8 mouse cellular contexts compared by ENCODE assay signal in the genomic region with DNA sequence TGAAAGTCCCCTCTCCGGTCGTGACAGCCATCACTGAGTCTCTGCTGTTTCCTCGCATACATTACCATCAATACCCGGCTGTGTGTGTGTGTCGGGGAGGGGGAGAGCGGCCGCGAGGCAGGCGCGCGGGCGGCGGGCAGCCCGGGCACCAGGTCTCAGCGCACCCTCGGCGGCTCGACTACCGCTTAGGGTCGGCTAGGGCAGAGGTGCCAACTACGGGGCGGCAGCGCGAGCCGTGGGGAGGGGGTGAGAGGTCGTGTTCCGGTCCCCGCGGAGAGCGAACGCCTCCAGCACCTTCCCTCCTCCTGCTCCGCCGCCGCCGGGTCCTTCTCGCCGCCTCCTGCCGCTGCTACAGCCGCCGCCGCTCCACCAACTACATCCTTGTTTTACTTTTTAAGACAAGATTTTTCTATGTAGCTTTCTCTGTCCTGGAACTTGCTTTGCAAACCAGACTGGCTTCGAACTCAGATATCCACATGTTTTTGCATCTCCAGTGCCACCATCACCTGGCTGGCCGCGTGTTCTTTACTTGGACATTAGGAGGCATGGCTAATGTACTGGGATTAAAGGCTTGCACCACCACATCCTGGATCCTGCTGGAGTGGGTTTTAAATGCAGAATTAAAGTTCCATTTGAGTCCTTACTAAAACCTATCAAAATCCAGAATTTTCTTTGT. TPM values are rescaled to one million over a fixed set of nuclear protein-coding genes. Genes with fewer than 3 reads are reported as not detected.
DNase-seq lines count a peak whose midpoint lies in the region; ATAC-seq and TF ChIP-seq lines count a peak whose summit lies in the region.

No protein-coding gene starts in this region.

- H3K4me1 ChIP-seq in spleen, adult 2 months (ENCODE audit: control insufficient read depth, insufficient read depth, insufficient read length): no peaks in the 10 kb centered on the region
- peaks cover 9% of the 10 kb centered on the region for H3K4me1 ChIP-seq in limb, embryonic 13.5 days
- H3K4me1 ChIP-seq in neural tube, embryonic 15.5 days: peaks cover 9% of the 10 kb centered on the region

- no peak for TF ChIP-seq CTCF in spleen, adult 2 months (IDR thresholded peaks at IDR 0.05; ENCODE audit: extremely low read depth, insufficient read depth, insufficient read length, insufficient replicate concordance)

- peak overlapping the region; percentile 24; the same call in 1 of the 2 replicates for H3K4me3 ChIP-seq in spleen, adult 2 months (ENCODE audit: extremely low read depth, insufficient read depth, insufficient read length)
- peak overlapping the region; percentile 47 for H3K4me3 ChIP-seq in limb, embryonic 13.5 days
- H3K4me3 ChIP-seq in neural tube, embryonic 15.5 days (replicated peaks): peak overlapping the region; percentile 43

- peaks cover 6% of the 10 kb centered on the region for H3K27me3 ChIP-seq in spleen, adult 2 months (ENCODE audit: control insufficient read depth, insufficient read depth, low read length)
- peaks cover 16% of the 10 kb centered on the region for H3K27me3 ChIP-seq in limb, embryonic 13.5 days
- H3K27me3 ChIP-seq in neural tube, embryonic 15.5 days (replicated peaks): peaks cover 12% of the 10 kb centered on the region

- DNase-seq in cerebellum, adult 11-12 months: no peak
- DNase-seq in spleen, adult 2 months (ENCODE audit: low read depth in 1 of 2, low spot score in 2 of 2): no peak
- DNase-seq in spleen, postnatal 10 days (ENCODE audit: low spot score in 2 of 2): no peak
- no peak for DNase-seq in layer of hippocampus, adult 11-12 months (ENCODE audit: low spot score)
- DNase-seq in spleen, adult 18-20 months: no peak

- no peaks in the 10 kb centered on the region; the same call in 1 of the 2 replicates for H3K9me3 ChIP-seq in limb, embryonic 13.5 days
- no peaks in the 10 kb centered on the region for H3K9me3 ChIP-seq in neural tube, embryonic 15.5 days (replicated peaks)

- H3K27ac ChIP-seq in spleen, adult 2 months (ENCODE audit: insufficient read depth, low read length): no peak overlapping the region
- no peak overlapping the region for H3K27ac ChIP-seq in limb, embryonic 13.5 days
- no peak overlapping the region for H3K27ac ChIP-seq in neural tube, embryonic 15.5 days (replicated peaks)

- ATAC-seq in cerebellum, adult (ENCODE audit: insufficient number of reproducible peaks, low FRiP score, low TSS enrichment): peak; percentile 88
- 0 out of 2 replicates have a peak, but pooled peaks have one; percentile 39 for ATAC-seq in limb, embryonic 13.5 days (ENCODE audit: low FRiP score, low read depth)
- peak; percentile 48 for ATAC-seq in neural tube, embryonic 15.5 days (ENCODE audit: low FRiP score)

- peak overlapping the region; percentile 75 for H3K4me2 ChIP-seq in limb, embryonic 13.5 days (replicated peaks)
- H3K4me2 ChIP-seq in neural tube, embryonic 15.5 days: peak overlapping the region; percentile 77

- H3K9ac ChIP-seq in limb, embryonic 13.5 days: peak overlapping the region; percentile 66
- peak overlapping the region; percentile 38 for H3K9ac ChIP-seq in neural tube, embryonic 15.5 days (replicated peaks)

- no peak for TF ChIP-seq POLR2A in spleen, adult 2 months (IDR thresholded peaks at IDR 0.05; ENCODE audit: low read depth, low read length)

- no peaks in the 10 kb centered on the region for H3K36me3 ChIP-seq in spleen, adult 2 months (ENCODE audit: control insufficient read depth, insufficient read depth, low read length)
- H3K36me3 ChIP-seq in limb, embryonic 13.5 days: no peaks in the 10 kb centered on the region
- H3K36me3 ChIP-seq in neural tube, embryonic 15.5 days: no peaks in the 10 kb centered on the region

- WGBS in spleen, adult 2 months: 3% methylated on average over 42 of the region's 44 CpGs
- under 1% methylated on average over 37 of the region's 44 CpGs for WGBS in limb, embryonic 13.5 days
- under 1% methylated on average over 36 of the region's 44 CpGs for WGBS in neural tube, embryonic 15.5 days

RNA-seq across cellular contexts. Expression of gene Mogat2, which starts 10.6 kb away (rescaled TPM):
- polyA plus RNA-seq in spleen, adult 2 months (2012; rRNA removed): 0.21 and 0.47 TPM in 2 replicates
- polyA plus RNA-seq in limb, embryonic 13.5 days (2015; fragmentation: Nextera tagmentation; extraction: Ambion mirVana): 5.8 and 7.1 TPM in 2 replicates
- polyA plus RNA-seq in neural tube, embryonic 15.5 days (2015; fragmentation: Nextera tagmentation; extraction: Ambion mirVana): 1.1 and 4.1 TPM in 2 replicates

RNA-seq across cellular contexts. Expression of gene Map6, which starts 18.2 kb away (rescaled TPM):
- 0.39 and 0.65 TPM in 2 replicates for polyA plus RNA-seq in spleen, adult 2 months (2012; rRNA removed)
- 4.4 TPM in 2 replicates for polyA plus RNA-seq in limb, embryonic 13.5 days (2015; fragmentation: Nextera tagmentation; extraction: Ambion mirVana)
- polyA plus RNA-seq in neural tube, embryonic 15.5 days (2015; fragmentation: Nextera tagmentation; extraction: Ambion mirVana): 120 and 146 TPM in 2 replicates

Comparison
In these comparisons a context has a peak if more than half of its experiments do, and no peak if none do; other contexts are left out.
1. RNA of gene Map6, which starts 18.2 kb away (polyA plus RNA-seq): 120 to 146 TPM in neural tube, embryonic 15.5 days; 4.4 TPM in limb, embryonic 13.5 days and 0.39 to 0.65 TPM in spleen, adult 2 months; every median in the first group is over 10 times any median in the second.
2. Peak in every context shown above with its lines, with median percentiles within 50 percentile points of each other: ATAC-seq and H3K4me3 ChIP-seq.